Mouse (Mus musculus): ENCODE measurements around the gene B4galt3.

GRCm38 (mm10) chr1:171252415-171252814 is 17.7 kb upstream of the B4galt3 start:
- no peak for TF ChIP-seq CTCF (IDR thresholded peaks at IDR 0.05; ENCODE audit: control insufficient read depth, insufficient read depth, insufficient replicate concordance, low read depth, low read length)
- no peak for TF ChIP-seq POLR2A (IDR thresholded peaks at IDR 0.05; ENCODE audit: control insufficient read depth, low read depth, low read length)
